Mouse (Mus musculus) megakaryocyte, adult 5-6 weeks (primary cell): Measurements from ENCODE around the gene Slc22a1. TPM values are rescaled to one million over a fixed set of nuclear protein-coding genes. Genes with fewer than 3 reads are reported as not detected.
"Not testable (repeated sequence)": the region's sequence is repeated elsewhere in the genome, so short reads cannot be mapped to it uniquely, and the experiment has no call there.

ENCODE experiments used
- ATAC-seq: 2 replicates; pipeline ENCODE4 v1.8.0; 2016; ENCODE audit warnings: mild to moderate bottlenecking, inconsistent platforms; ENCODE audit not compliant: poor library complexity, severe bottlenecking
- total RNA-seq, 2 experiments: library from RNA; stranded (forward) in 1 of 2; stranded (reverse) in 1 of 2; fragments of 153-499, 151-499 nt in 1 of 2; fragments of 221-1000, 200-1000 nt in 1 of 2; gene quantifications; 2 replicates each; pipeline versions ENCODE4 v1.2.3 to v1.2.4; 2015 to 2017

Slc22a1 gene
- total RNA-seq, 2 experiments from 2014 or later, result not detected

DNA sequence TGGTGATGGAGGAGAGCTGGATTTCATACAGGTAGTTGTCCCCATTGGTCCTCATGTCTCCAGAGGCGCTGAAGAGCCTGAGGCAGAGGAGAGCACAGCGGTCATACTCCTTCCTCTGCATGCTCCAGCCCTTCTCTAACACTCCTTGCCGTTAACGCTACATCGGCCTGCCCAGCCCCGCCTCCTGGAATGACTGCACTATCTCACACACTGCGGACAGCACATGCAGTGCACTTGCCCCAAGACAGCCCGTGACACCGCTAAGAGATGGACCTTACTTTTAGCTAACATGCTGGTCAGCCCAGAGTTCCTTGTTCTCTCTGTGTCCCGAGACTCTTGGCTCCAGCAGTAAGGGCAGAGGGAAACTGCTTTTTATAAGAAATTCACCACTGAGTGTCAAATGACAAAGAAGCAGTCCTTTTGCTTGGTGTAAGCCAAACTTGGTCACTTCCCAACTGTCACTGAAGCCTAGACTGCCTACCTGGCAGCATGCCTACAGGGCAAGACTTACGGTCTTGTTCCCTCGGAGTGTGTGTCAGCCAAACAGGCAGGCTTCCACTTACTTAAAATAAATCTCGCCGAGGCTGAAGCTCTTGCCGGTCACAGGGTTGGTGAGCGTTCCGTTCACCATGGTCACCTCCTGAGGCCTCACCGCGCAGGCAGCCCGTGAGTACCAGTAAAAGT is 12.9 kb upstream of the Slc22a1 start:
- ATAC-seq, result no peak

DNA sequence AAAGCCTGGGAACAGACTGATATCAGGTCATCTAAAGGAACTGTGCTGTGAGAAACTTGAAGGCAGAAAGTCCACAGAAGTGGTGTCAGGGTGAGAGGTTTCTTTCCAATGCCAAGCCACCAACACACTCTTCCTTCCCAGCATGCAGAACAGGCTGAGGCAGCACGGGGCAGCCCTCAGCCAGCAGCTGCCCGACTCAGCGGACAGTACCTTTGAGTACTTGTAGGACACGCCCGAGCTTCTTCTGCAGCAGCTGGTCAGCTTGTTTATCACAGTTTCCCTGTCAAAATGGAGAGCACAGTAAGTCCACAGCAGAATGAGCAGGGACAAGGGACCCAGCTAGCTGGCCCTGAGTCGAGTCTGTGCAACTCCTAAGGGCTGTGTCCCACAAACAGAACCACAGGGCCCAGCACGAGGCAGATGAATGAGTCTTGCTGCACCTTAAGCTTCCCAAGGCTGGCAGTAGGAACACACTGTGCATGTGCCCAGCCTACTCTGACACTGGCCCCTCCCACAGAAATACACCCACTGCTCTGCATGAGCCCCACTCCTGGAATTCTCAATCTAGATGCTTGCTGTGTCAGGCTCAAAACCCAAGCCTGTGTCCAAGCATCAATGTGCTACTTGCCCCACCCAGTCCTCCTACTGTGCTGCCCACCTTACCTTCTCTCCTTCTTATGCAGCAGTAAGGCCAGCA is 9.4 kb upstream of the Slc22a1 start:
- ATAC-seq, result no peak

DNA sequence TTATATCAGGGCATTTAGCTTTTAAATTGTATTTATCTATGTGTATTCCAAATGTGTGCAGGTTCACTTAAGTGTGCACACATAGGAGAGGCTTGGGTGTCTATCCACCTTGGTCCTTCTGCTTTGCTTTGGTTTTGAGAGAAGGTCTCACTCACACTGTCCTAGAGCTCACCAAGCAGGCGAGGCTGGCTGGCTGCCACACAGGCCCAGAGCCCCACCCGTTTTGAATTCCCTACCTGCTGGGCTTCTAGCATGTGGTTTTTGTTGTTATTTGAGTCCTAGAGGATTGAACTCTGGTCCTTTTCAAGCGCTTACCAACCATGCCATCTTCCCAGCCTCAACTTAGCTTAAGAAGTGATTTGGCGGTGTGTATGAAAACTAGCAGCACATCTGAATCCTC is 8.8 kb upstream of the Slc22a1 start:
- ATAC-seq, result no peak

DNA sequence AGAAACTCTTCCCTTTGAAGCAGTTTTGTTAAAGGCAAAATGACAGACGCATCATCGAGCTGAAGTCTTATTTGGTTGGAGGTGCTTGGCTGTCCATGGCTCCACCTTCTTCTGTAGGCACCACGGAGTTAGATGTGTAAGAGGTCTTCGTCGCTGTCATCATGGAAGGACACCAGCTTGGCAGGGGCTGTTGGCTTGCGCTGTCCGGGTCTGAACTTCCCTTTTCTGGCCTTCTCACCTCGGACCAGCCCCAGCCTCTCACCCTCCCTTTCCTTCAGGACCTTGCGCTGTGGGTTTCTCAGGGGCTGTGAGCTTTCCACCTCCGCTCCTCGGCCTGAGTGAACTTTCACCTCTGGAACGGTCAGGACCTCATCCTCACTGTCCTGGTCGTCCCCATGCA is 8.0 kb upstream of the Slc22a1 start:
- no peak for ATAC-seq

DNA sequence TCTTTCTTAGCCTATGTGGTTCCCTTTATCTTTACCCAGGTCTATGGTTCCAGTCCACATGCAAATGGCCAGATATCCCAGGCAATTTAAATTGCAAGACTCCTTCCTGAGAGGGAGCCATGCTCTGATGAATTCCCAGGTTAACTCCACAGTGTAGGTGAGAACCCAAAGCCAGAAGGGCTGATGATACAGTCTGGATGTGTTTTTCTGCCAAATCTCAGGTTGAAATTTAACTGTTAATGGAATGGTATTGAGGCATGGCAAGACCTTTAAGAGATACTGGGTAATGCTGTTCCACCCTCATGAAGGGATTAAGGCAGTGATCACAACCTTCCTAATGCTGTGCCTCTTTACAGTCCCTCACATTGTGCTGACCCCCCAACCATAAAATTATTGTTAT is 2.6 kb upstream of the Slc22a1 start:
- no peak for ATAC-seq

DNA sequence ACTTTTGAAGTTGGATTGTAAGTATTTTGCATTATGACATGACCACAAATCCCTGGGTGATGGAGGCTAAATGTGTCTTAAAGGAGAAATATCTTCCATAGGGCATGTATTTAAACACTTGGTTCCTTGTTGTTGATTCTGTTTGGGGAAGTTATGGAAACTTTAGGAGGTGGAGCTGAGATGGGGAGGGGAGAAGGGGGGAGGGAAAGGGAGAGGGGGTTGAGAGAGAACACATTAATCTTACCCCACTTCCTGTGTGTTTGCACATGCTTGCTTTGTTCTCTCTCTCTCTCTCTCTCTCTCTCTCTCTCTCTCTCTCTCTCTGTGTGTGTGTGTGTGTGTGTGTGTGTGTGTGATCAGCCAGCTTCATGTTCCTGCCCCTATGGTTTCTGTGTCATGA is 1.5 kb upstream of the Slc22a1 start:
- peak; percentile 51 for ATAC-seq

DNA sequence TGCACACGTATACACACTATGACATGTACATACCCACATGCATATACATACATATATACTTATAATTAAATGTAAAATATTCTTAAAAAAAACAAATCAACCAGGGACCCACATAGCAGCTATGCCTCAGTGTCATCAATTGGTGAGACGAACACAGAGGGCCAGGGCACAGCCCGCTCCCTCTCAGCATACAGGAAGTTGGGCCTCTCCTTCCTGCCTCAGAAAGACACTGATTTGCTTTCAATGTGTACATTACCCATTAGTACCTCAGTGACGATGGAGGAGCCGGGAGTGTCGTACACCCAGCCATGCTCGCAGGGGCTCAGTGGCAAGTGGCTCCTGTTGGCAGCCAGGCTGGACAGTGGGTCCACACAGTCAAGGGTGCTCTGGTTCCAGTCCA is 649 bp downstream of the Slc22a1 start:
- ATAC-seq, result not testable (repeated sequence)

DNA sequence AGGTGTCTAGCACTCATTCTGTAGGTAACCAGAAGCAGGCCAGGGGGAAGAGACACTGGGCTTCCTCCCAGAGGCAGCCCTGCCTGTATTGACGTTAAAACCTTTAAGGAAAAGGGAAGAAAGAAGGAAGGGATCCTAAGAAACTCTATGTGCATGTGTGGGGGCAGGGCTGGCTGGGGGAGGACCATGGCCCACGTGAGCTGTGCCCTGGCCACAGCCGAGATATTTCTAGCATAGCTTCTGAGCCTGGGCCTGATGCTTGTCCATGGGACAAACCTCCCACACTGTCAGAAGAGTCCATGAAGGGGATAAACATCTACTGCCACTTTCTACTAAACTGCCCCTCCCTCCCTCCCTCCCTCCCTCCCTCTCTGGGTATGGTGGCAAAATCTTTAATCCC is 1.8 kb downstream of the Slc22a1 start:
- no peak for ATAC-seq

DNA sequence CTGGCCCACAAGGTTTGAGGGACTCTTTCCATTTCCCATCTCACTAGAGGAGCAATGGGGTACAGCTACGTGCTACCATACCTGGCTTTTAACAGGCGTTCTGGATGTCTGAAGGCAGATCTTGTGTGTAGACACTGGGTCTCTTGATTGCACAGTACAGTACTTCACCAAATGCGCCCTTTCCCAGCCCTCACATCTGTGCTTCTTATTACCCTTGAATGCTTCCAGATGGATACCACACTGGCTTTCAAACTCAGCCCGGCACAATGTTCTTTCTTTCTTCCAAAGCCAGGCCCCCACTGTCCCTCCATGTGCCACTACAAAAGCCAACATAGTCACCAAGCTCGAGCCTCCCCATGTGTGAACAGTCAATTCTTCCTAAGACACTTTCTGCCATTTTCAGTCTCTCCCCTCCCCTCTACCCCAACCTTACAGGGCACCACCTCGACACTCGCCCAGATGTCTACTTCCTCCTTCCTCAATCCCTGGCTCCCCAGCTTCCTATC is 3.3 kb downstream of the Slc22a1 start:
- no peak for ATAC-seq

DNA sequence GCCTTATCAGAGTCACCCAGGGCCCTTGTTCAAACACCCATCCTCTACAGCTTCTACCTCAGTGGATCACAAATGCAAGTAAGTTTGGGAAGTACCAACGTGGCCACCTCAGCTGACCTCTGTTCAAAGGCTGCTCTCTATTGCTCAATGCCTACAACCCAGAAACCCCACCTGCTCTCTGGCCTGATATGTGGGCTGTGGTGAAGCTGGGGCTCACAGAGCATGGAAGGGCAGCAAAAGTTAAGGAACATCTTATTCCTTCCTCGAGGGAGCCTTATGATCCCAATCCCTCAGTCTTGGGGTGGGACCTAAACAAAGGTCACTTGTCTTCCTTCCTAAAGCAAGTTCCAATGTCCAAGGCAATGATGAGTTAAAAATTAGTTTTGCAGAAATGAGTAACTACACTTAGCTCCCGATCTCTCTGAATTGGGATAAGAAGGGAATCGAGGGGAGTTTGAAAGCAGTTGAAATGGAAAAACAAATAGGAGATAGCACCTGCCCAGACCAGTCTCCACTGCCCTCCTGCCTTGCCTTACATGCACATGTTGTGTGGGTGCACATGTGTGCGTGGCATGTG is 4.5 kb downstream of the Slc22a1 start:
- no peak for ATAC-seq

DNA sequence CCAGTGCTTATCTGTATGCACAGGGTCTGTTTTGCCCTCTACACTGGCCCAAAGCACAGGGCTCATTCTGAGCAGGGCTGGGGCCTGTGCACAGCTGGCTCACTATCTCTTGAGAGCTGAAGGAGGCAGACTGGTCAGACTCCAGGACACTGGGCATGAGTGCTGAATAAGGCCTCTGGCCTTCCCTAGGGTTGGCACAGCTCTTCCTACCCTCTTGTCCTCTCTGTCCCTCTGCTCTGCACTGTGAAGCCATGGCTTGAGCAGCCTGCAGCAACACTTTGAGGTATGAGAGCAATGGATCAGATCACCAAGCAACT is 6.3 kb downstream of the Slc22a1 start:
- ATAC-seq, result no peak

DNA sequence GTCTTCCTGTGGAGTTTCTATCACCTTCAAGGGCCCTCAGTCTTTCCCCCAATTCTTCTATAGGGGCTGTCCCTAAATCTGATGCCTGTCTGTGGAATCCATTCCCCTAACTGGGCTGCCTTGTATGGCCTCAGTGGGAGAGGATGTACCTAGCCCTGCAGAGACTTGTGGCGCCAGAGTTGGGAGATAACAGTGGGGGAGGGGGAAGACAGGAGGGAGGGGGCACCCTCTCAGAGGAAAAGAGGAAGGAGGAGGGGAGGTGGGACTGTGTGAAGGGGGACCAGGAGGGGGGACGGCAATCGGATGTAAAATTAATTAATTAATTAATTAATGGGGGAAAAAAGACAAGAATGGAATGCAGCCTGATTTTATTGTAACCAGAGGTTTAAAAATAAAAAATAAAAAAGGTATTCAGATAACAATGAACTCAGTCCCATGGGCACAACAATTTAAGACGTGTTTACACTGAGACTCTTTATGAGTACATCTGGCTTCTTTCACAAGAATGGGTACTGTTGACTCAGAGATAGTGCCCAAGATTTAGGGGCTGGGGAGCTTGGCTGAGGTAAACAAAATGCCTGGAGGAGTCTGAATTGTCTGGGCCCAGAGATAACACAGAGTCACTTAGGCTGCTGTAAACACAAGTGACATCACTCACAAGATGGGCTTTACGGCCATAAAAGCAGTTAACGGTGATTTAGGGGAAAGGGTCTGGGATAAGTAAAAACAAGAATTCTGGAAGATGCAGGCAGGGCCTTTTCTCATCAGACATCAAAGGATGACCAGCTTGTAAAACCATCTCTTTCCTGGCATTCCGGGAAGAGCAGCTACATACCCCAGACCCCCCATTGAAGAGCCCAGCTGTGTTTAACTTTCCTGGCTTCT is 6.9 kb downstream of the Slc22a1 start:
- no peak for ATAC-seq

DNA sequence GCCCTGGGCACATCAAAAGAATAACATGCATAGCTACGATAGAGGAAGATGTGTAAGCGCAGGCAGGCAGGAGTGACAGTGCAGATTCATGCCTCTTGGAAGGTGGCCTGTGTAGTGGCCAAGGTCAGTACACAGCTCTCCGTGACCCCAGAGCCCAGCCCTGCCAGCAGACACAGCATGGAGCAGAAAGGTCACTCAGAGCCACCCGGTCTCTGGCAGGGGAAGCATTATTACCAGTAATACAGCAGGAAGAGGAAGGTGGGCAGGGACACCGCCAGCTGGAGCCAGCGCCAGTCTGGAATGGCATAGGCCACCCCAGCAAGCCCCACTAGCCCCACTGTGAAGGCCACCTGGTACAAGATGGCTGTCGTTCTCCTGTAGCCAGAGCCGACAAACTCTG is 11.5 kb downstream of the Slc22a1 start:
- ATAC-seq, result no peak

DNA sequence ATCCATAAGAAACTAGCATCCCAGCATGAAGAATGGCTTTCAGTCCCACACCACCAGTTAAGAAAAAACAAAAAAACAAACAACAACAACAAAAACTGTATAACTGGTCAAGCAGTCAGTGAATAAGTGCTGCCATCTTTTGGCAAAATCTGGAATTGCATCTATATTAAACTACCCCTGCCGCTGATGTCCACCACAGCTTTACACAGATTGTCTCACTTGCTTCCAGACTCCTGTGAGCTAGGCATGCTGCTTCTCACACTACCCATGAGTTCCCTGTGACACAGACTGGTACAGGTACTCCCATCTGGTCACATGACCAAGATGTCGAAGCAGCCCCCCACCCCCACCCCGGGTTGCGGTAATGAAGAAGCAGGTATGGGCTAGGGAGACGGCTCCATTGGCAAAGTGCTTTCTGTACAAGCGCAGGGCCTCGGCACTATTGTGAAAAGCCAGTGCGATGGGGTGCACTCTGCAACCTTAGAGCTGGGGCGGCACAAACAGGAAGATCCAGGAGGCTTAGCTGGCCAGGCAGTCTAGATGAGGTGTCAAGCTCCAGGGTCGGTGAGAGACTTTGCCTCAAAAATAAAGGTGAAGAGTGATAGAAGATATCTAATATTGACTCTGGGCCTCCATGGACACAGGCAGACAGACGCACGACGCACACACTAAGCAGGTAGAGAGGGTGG is 14.9 kb downstream of the Slc22a1 start:
- ATAC-seq, result 0 out of 2 replicates have a peak, but pooled peaks have one; percentile 39

DNA sequence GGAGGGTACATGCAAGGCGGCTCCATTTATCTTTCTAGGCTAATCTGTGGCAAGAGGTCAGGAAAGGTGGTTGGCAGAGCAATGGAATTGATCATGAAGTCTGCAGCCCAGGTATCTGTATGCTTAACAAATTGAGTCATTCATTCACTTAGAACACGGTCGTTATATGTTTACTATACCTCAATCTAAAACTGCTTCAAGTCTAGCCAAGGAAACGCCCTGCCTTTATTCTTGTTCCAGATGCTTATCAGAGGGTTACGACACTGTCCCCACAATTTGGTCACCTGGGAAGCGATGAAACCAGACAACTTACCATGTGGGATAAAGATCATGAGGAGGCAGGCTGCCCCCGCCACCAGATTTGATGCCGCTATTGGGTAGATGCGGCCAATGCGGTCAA is 16.4 kb downstream of the Slc22a1 start:
- no peak for ATAC-seq

DNA sequence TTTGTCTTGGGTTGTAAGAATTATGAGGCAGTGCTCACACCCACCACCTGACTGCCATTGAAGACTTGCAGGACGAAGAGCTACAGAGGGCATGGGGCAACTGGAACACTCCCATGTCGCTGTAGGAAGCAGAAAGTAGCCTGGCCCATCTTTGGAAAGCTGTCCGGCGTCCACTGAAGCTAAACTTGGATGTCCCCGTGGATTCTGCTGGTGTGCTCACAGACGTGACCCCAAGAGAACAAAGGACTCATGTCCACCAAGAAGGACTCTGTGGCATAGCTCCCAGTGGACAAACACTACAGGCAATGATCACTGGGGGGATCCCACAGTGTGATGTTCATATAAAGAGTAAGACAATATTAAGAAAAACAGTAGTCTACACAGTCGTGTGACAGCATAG is 16.8 kb downstream of the Slc22a1 start:
- ATAC-seq, result no peak

DNA sequence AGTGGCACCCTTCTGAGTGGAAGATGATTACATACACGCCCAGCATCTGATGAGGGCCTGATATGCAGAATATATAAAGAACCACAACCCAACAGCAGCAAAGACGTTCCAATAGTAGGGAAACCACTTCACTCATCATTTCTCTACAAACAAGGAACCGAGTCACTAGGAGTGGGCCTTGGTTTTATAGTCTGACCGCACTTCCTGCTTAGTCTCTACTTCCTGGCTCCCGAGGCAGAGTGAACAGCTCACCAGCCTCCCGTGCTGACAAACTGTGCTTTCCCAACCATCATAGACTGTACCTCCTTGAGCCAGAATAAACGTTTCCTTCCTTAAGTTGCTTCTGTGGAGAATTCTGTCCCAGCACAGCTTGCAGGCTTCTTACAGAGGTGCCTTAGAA is 19.8 kb downstream of the Slc22a1 start:
- peak; percentile 87 for ATAC-seq

DNA sequence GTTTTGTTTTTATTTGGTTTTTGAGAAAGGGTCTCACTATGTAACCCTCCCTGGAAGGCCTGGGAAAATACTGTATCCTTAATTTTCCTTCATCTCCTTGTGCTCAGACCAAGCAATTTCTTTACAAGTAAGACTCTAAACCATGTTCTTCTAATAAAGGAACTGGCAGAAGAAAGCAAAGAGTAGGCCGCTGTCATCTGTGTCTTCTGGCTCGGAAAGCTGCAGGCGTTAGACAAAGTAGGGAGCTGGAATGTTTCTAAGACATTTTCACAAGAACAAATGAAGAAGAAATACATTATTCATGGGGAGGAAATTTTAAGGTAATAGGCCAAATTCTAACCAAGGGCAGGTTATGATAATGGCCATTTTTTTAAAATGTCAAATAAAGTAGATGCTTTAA is 21.6 kb downstream of the Slc22a1 start:
- ATAC-seq, result no peak

DNA sequence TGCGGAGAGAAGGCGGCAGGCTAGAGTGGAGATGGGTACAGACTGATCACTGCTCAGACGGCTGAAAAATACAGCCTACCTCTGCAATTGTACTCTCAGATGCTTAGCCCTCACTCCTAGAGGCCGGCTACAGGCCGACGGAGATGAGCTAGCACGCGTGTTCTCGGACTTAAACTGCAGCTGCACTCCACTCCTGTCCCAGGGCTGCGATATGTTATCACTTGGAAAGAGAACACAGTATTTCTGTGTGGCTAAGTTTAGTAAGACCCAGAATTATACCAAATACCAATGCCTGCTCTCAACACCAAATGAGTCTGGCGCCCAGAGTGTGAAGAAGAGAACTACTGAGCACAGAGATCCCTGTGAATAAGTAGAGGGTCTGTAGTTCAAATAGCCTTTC is 23.0 kb downstream of the Slc22a1 start:
- no peak for ATAC-seq

DNA sequence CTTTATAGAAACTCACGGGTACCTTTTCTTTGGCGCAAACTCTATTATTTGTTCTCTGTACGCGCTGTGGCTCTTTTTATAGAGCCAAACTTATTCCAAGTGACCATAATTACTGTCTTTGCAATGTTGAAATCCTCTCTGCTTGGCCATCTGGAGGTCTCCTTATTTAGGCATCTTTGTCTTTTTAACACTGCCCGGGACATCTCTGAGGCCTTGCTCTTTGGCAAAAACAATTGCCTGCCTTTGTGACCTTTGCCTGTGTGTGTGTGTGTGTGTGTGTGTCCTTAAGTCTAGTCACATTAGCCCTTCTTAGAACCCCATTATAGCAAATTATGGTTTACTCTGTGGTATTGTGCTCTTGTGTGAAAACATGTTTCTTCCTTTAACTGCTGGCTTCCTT is 30.2 kb downstream of the Slc22a1 start:
- ATAC-seq, result no peak

DNA sequence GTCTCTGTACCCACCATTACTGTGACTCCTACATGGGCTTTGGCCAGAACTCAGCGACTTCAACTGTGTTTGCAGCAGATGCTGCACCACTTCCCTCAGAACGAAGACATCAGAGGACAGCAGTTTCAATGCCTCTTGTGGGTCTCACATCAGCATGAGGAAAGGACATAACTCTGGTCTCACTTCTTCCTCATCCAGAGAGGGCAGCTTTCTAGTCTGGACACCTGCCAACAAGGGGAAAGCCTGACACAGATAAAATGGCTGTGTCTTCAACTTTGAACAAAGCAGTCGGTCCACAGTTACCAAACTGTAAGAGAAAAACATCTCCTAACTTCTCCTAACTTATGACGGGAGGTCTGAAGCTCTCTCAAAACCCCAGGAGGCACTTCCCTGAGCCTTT is 34.5 kb downstream of the Slc22a1 start:
- no peak for ATAC-seq
